Mouse (Mus musculus): ENCODE results near the gene Myocd. TPM values are rescaled to one million over a fixed set of nuclear protein-coding genes. Genes with fewer than 3 reads are reported as not detected.

Gene Myocd
- polyA plus RNA-seq, 2 experiments = 0.39 to 0.50 TPM

GRCm38 (mm10) chr11:65256143-65256542 is 13.6 kb downstream of the Myocd start:
- no peak overlapping the region for H3K4me2 ChIP-seq (replicated peaks; ENCODE audit: low read depth, low read length, severe bottlenecking)
- no peaks in the 10 kb centered on the region for H3K9me3 ChIP-seq (ENCODE audit: control insufficient read depth, low read length)
- 81% methylated on average over 11 of the region's 11 CpGs for WGBS
- ATAC-seq (ENCODE audit: low FRiP score, low read depth) = no peak
- no peak overlapping the region for H3K27ac ChIP-seq (replicated peaks; ENCODE audit: low read depth, low read length)
- H3K27me3 ChIP-seq (ENCODE audit: control insufficient read depth, insufficient read depth, low read length) = no peaks in the 10 kb centered on the region
- no peaks in the 10 kb centered on the region for H3K4me1 ChIP-seq (ENCODE audit: control insufficient read depth, insufficient read depth, low read length)
- H3K36me3 ChIP-seq (ENCODE audit: control insufficient read depth, insufficient read depth, low read length) = no peaks in the 10 kb centered on the region
- TF ChIP-seq POLR2A (IDR thresholded peaks at IDR 0.05; ENCODE audit: borderline replicate concordance, extremely low read depth, insufficient read depth, insufficient read length) = no peak
- no peak overlapping the region for H3K4me3 ChIP-seq (replicated peaks; ENCODE audit: low read length)
- no peak overlapping the region for H3K9ac ChIP-seq (ENCODE audit: low read depth, low read length, severe bottlenecking)
- no peak for DNase-seq (ENCODE audit: low spot score)

GRCm38 (mm10) chr11:65255564-65255963 is 14.2 kb downstream of the Myocd start:
- Histone ChIP-seq H3K4me2 (replicated peaks; ENCODE audit: low read depth, low read length, severe bottlenecking) (no peak overlapping the region), H3K4me3 (replicated peaks; ENCODE audit: low read length) (no peak overlapping the region), H3K9ac (ENCODE audit: low read depth, low read length, severe bottlenecking) (no peak overlapping the region), H3K27ac (replicated peaks; ENCODE audit: low read depth, low read length) (no peak overlapping the region), H3K9me3 (ENCODE audit: control insufficient read depth, low read length) (no peaks in the 10 kb centered on the region), H3K4me1 (ENCODE audit: control insufficient read depth, insufficient read depth, low read length) (no peaks in the 10 kb centered on the region), H3K36me3 (ENCODE audit: control insufficient read depth, insufficient read depth, low read length) (no peaks in the 10 kb centered on the region), H3K27me3 (ENCODE audit: control insufficient read depth, insufficient read depth, low read length) (no peaks in the 10 kb centered on the region)
- WGBS = 69% methylated on average over 6 of the region's 6 CpGs
- ATAC-seq (ENCODE audit: low FRiP score, low read depth) = no peak
- DNase-seq (ENCODE audit: low spot score) = no peak
- TF ChIP-seq POLR2A (IDR thresholded peaks at IDR 0.05; ENCODE audit: borderline replicate concordance, extremely low read depth, insufficient read depth, insufficient read length) = no peak

- H3K27me3 ChIP-seq (ENCODE audit: control insufficient read depth, insufficient read depth, low read length) = no peaks in the 10 kb centered on the region
- 90% methylated on average over 4 of the region's 4 CpGs for WGBS
- H3K4me3 ChIP-seq (replicated peaks; ENCODE audit: low read length) = no peak overlapping the region
- no peaks in the 10 kb centered on the region for H3K9me3 ChIP-seq (ENCODE audit: control insufficient read depth, low read length)
- H3K9ac ChIP-seq (ENCODE audit: low read depth, low read length, severe bottlenecking) = no peak overlapping the region
- no peaks in the 10 kb centered on the region for H3K36me3 ChIP-seq (ENCODE audit: control insufficient read depth, insufficient read depth, low read length)
- ATAC-seq (ENCODE audit: low FRiP score, low read depth) (no peak), DNase-seq (ENCODE audit: low spot score) (no peak)
- no peaks in the 10 kb centered on the region for H3K4me1 ChIP-seq (ENCODE audit: control insufficient read depth, insufficient read depth, low read length)
- no peak for TF ChIP-seq POLR2A (IDR thresholded peaks at IDR 0.05; ENCODE audit: borderline replicate concordance, extremely low read depth, insufficient read depth, insufficient read length)
- H3K27ac ChIP-seq (replicated peaks; ENCODE audit: low read depth, low read length) = no peak overlapping the region
- no peak overlapping the region for H3K4me2 ChIP-seq (replicated peaks; ENCODE audit: low read depth, low read length, severe bottlenecking)
Measured at GRCm38 (mm10) chr11:65250366-65250765, 19.4 kb downstream of the Myocd start.

- no peak overlapping the region for H3K4me2 ChIP-seq (replicated peaks; ENCODE audit: low read depth, low read length, severe bottlenecking)
- no peak overlapping the region for H3K27ac ChIP-seq (replicated peaks; ENCODE audit: low read depth, low read length)
- no peak for DNase-seq (ENCODE audit: low spot score)
- H3K4me3 ChIP-seq (replicated peaks; ENCODE audit: low read length) = no peak overlapping the region
- H3K36me3 ChIP-seq (ENCODE audit: control insufficient read depth, insufficient read depth, low read length) = no peaks in the 10 kb centered on the region
- 80% methylated on average over 8 of the region's 8 CpGs for WGBS
- ATAC-seq (ENCODE audit: low FRiP score, low read depth) = no peak
- H3K9me3 ChIP-seq (ENCODE audit: control insufficient read depth, low read length) = no peaks in the 10 kb centered on the region
- H3K4me1 ChIP-seq (ENCODE audit: control insufficient read depth, insufficient read depth, low read length) = no peaks in the 10 kb centered on the region
- H3K9ac ChIP-seq (ENCODE audit: low read depth, low read length, severe bottlenecking) = no peak overlapping the region
- TF ChIP-seq POLR2A (IDR thresholded peaks at IDR 0.05; ENCODE audit: borderline replicate concordance, extremely low read depth, insufficient read depth, insufficient read length) = no peak
- H3K27me3 ChIP-seq (ENCODE audit: control insufficient read depth, insufficient read depth, low read length) = no peaks in the 10 kb centered on the region
Measured at GRCm38 (mm10) chr11:65246301-65247054, 23.3 kb downstream of the Myocd start.

GRCm38 (mm10) chr11:65243593-65243992 is 26.2 kb downstream of the Myocd start:
- H3K27me3 ChIP-seq (ENCODE audit: control insufficient read depth, insufficient read depth, low read length) = no peaks in the 10 kb centered on the region
- H3K4me2 ChIP-seq (replicated peaks; ENCODE audit: low read depth, low read length, severe bottlenecking) = no peak overlapping the region
- H3K4me3 ChIP-seq (replicated peaks; ENCODE audit: low read length) = no peak overlapping the region
- no peak for TF ChIP-seq POLR2A (IDR thresholded peaks at IDR 0.05; ENCODE audit: borderline replicate concordance, extremely low read depth, insufficient read depth, insufficient read length)
- H3K9me3 ChIP-seq (ENCODE audit: control insufficient read depth, low read length) = no peaks in the 10 kb centered on the region
- H3K27ac ChIP-seq (replicated peaks; ENCODE audit: low read depth, low read length) = no peak overlapping the region
- no peak overlapping the region for H3K9ac ChIP-seq (ENCODE audit: low read depth, low read length, severe bottlenecking)
- H3K36me3 ChIP-seq (ENCODE audit: control insufficient read depth, insufficient read depth, low read length) = no peaks in the 10 kb centered on the region
- no peaks in the 10 kb centered on the region for H3K4me1 ChIP-seq (ENCODE audit: control insufficient read depth, insufficient read depth, low read length)
- ATAC-seq (ENCODE audit: low FRiP score, low read depth) = no peak
- 79% methylated on average over 3 of the region's 3 CpGs for WGBS
- no peak for DNase-seq (ENCODE audit: low spot score)
